In the genomic region with DNA sequence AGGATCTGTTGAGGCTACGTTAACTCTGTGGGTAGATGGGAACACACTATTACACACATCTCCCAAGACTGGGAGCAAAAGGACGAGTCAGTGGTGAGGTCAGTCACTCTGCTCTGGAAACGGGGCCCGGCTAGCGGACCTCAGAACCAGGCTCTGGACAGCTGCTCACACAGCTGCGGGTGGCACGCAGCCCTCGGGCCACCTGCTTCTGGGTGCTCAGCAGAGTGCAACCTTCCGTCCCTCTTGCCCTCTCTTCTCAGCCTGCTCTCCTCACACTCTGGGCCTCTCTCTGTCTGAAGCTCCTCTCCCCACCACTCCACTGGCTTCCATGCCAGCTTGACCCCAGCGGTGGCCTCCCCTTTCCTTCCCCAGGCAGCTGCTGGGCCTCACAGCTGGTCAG, we compare ENCODE assay signal across 15 mouse cellular contexts. TPM values are rescaled to one million over a fixed set of nuclear protein-coding genes. Genes with fewer than 3 reads are reported as not detected.
DNase-seq lines count a peak whose midpoint lies in the region; ATAC-seq and TF ChIP-seq lines count a peak whose summit lies in the region.
"Had no signal": no experiment of that assay in that cellular context is flagged by ENCODE, and none has a peak within 500 bp of the region (broad histone marks: within the 10 kb centered on the region; RNA-seq: fewer than 3 reads in every experiment).

No protein-coding gene starts in this region.

- H3K36me3 ChIP-seq in heart, adult 2 months (ENCODE audit: control insufficient read depth, insufficient read depth, low read length): no peaks in the 10 kb centered on the region
- H3K36me3 ChIP-seq in heart, embryonic 12.5 days: peaks cover 40% of the 10 kb centered on the region
- peaks cover 15% of the 10 kb centered on the region for H3K36me3 ChIP-seq in kidney, postnatal 0 days (ENCODE audit: insufficient read depth, low read length)
- H3K36me3 ChIP-seq in kidney, adult 2 months (ENCODE audit: control insufficient read depth, insufficient read depth, low read length): no peaks in the 10 kb centered on the region
- peaks cover 17% of the 10 kb centered on the region for H3K36me3 ChIP-seq in C2C12 (ENCODE audit: control insufficient read depth, insufficient read depth)

- no peak overlapping the region for H3K4me3 ChIP-seq in heart, adult 2 months
- no peak overlapping the region for H3K4me3 ChIP-seq in heart, embryonic 12.5 days
- no peak overlapping the region for H3K4me3 ChIP-seq in kidney, postnatal 0 days (replicated peaks; ENCODE audit: low read depth, low read length)
- no peak overlapping the region for H3K4me3 ChIP-seq in kidney, adult 2 months (ENCODE audit: insufficient read depth, low read depth, low read length)
- H3K4me3 ChIP-seq in C2C12 (ENCODE audit: insufficient read depth, poor library complexity, severe bottlenecking): no peak overlapping the region
- H3K4me3 ChIP-seq: embryonic facial prominence, embryonic 15.5 days; megakaryocyte, embryonic 14.5 days; neural tube, embryonic 12.5 days had no signal

- peaks cover 2% of the 10 kb centered on the region; the same call in 1 of the 2 replicates for H3K79me2 ChIP-seq in heart, adult 2 months (replicated peaks; ENCODE audit: control insufficient read depth, insufficient read depth, low read length)
- H3K79me2 ChIP-seq in C2C12 (ENCODE audit: control insufficient read depth, insufficient read depth): peaks cover 20% of the 10 kb centered on the region

- H3K9ac ChIP-seq in heart, adult 2 months (ENCODE audit: low read depth, low read length): no peak overlapping the region
- no peak overlapping the region for H3K9ac ChIP-seq in heart, embryonic 12.5 days
- H3K9ac ChIP-seq in kidney, postnatal 0 days (ENCODE audit: low read depth, low read length): no peak overlapping the region
- H3K9ac ChIP-seq: embryonic facial prominence, embryonic 15.5 days; lung, embryonic 14.5 days; neural tube, embryonic 12.5 days had no signal

- DNase-seq in heart, adult 2 months: peak; percentile 32 to 50
- DNase-seq in kidney, postnatal 0 days (ENCODE audit: low spot score): peak; percentile 56
- no peak for DNase-seq in kidney, adult 2 months
- peak; percentile 42 for DNase-seq in brain, adult 2 months (ENCODE audit: low read depth, low spot score)
- DNase-seq: adrenal gland, postnatal 25 days; kidney, postnatal 10 days; liver; lung, embryonic 14.5 days; right cerebral cortex, adult 18-20 months had no signal

- H3K79me3 ChIP-seq in C2C12 (ENCODE audit: low read depth): no peaks in the 10 kb centered on the region

- intact Hi-C loops in heart, adult 2 months (cut with DNase I): loop anchor here (5.0 kb wide), 2 partner anchors 34 to 49 kb away; a partner anchor contains a TSS

- no peak overlapping the region for H3ac ChIP-seq in C2C12 (ENCODE audit: control insufficient read depth, insufficient read length, low read depth)

- H3K9me3 ChIP-seq in heart, embryonic 12.5 days (replicated peaks): no peaks in the 10 kb centered on the region
- no peaks in the 10 kb centered on the region for H3K9me3 ChIP-seq in kidney, postnatal 0 days (replicated peaks; ENCODE audit: low read length)
- H3K9me3 ChIP-seq: embryonic facial prominence, embryonic 15.5 days; megakaryocyte, embryonic 14.5 days; neural tube, embryonic 12.5 days had no signal

- peaks cover 7% of the 10 kb centered on the region for H3K4me1 ChIP-seq in heart, adult 2 months (ENCODE audit: control insufficient read depth, insufficient read depth, low read length)
- peaks cover 27% of the 10 kb centered on the region for H3K4me1 ChIP-seq in heart, embryonic 12.5 days (replicated peaks)
- peaks cover 18% of the 10 kb centered on the region; the same call in 1 of the 2 replicates for H3K4me1 ChIP-seq in kidney, postnatal 0 days (replicated peaks; ENCODE audit: insufficient read depth, low read length)
- 0 out of 2 replicates have a peak, but pooled peaks cover 5% of the 10 kb centered on the region for H3K4me1 ChIP-seq in kidney, adult 2 months (ENCODE audit: control insufficient read depth, insufficient read depth, low read length)

- TF ChIP-seq POLR2A in heart, adult 2 months (IDR thresholded peaks at IDR 0.05; ENCODE audit: insufficient read depth, low read depth, low read length): no peak
- TF ChIP-seq POLR2A in kidney, adult 2 months (IDR thresholded peaks at IDR 0.05; ENCODE audit: low read depth, low read length): no peak

- WGBS in heart, adult 2 months: 75% methylated on average over 10 of the region's 10 CpGs
- 82% methylated on average over 10 of the region's 10 CpGs for WGBS in heart, embryonic 12.5 days
- 51% methylated on average over 10 of the region's 10 CpGs for WGBS in kidney, postnatal 0 days
- WGBS in kidney, adult 2 months: 68% methylated on average over 10 of the region's 10 CpGs

- H3K27me3 ChIP-seq in heart, adult 2 months (ENCODE audit: control insufficient read depth, insufficient read depth, low read length): no peaks in the 10 kb centered on the region
- H3K27me3 ChIP-seq in heart, embryonic 12.5 days (replicated peaks): no peaks in the 10 kb centered on the region
- no peaks in the 10 kb centered on the region for H3K27me3 ChIP-seq in kidney, postnatal 0 days (ENCODE audit: insufficient read depth, low read length)
- no peaks in the 10 kb centered on the region for H3K27me3 ChIP-seq in kidney, adult 2 months (replicated peaks; ENCODE audit: control insufficient read depth, insufficient read depth, low read length)
- no peaks in the 10 kb centered on the region for H3K27me3 ChIP-seq in C2C12 (ENCODE audit: control insufficient read depth, insufficient read depth, insufficient read length)
- H3K27me3 ChIP-seq: embryonic facial prominence, embryonic 15.5 days; megakaryocyte, embryonic 14.5 days; neural tube, embryonic 12.5 days had no signal

- H3K27ac ChIP-seq in heart, adult 2 months: no peak overlapping the region
- no peak overlapping the region for H3K27ac ChIP-seq in heart, embryonic 12.5 days (ENCODE audit: poor library complexity, severe bottlenecking)
- H3K27ac ChIP-seq in kidney, postnatal 0 days: 0 out of 2 replicates have a peak overlapping the region, but pooled peaks have one; percentile 26
- no peak overlapping the region for H3K27ac ChIP-seq in kidney, adult 2 months (ENCODE audit: insufficient read depth, low read depth, low read length)
- H3K27ac ChIP-seq: embryonic facial prominence, embryonic 15.5 days; neural tube, embryonic 12.5 days had no signal

- no peak for TF ChIP-seq CTCF in heart, adult 2 months (IDR thresholded peaks at IDR 0.05)
- no peak for TF ChIP-seq CTCF in kidney, postnatal 0 days (IDR thresholded peaks at IDR 0.05; ENCODE audit: low read depth)
- no peak for TF ChIP-seq CTCF in kidney, adult 2 months (conservative IDR thresholded peaks at IDR 0.05; ENCODE audit: insufficient read depth, insufficient read length, low read depth, low read length)
- TF ChIP-seq CTCF in C2C12 (IDR thresholded peaks at IDR 0.05; ENCODE audit: control insufficient read depth, insufficient read depth, insufficient read length): no peak

- no peak for TF ChIP-seq EP300 in heart, adult 2 months (IDR thresholded peaks at IDR 0.05; ENCODE audit: insufficient read depth, low read depth, low read length)

- H3K4me2 ChIP-seq in heart, embryonic 12.5 days: no peak overlapping the region
- no peak overlapping the region for H3K4me2 ChIP-seq in kidney, postnatal 0 days (ENCODE audit: low read length)
- H3K4me2 ChIP-seq: embryonic facial prominence, embryonic 15.5 days; lung, embryonic 14.5 days; neural tube, embryonic 12.5 days had no signal

- ATAC-seq in heart, embryonic 12.5 days (ENCODE audit: insufficient number of reproducible peaks, low FRiP score): no peak
- ATAC-seq in kidney, postnatal 0 days (replicated peaks; ENCODE audit: low FRiP score, low read depth): peak; percentile 15; the same call in 1 of the 2 replicates
- ATAC-seq in erythroid progenitor cell, adult 5-6 weeks (replicated peaks; ENCODE audit: low FRiP score, poor library complexity, severe bottlenecking): no peak

TF ChIP-seq in C2C12, 6 proteins besides CTCF, POLR2A, EP300 and RAD21:
- TF ChIP-seq MYOG (IDR thresholded peaks at IDR 0.05; ENCODE audit: control insufficient read depth, extremely low read depth, insufficient read length) (no peak), MAX (IDR thresholded peaks at IDR 0.05) (no peak), USF1 (IDR thresholded peaks at IDR 0.05; ENCODE audit: low read depth) (no peak), CEBPB (IDR thresholded peaks at IDR 0.05; ENCODE audit: low read depth) (no peak), FOSL1 (IDR thresholded peaks at IDR 0.05; ENCODE audit: insufficient read depth, low read length, poor library complexity, severe bottlenecking) (no peak), MYOD1 (IDR thresholded peaks at IDR 0.05; ENCODE audit: control insufficient read depth, insufficient read length, low read depth) (peak; percentile 68)

RNA-seq across cellular contexts. Expression of a gene that starts 50.1 kb away (rescaled TPM):
- 10 to 100 TPM; 43.7 to 51.3 TPM for total RNA-seq in heart, adult 2 months (2021)
- polyA plus RNA-seq in heart, adult 2 months (2012; rRNA removed): 12.2 and 17.2 TPM in 2 replicates
- 42.9 and 47.4 TPM in 2 replicates for polyA plus RNA-seq in heart, embryonic 12.5 days (2016; fragmentation: Nextera tagmentation; extraction: Ambion mirVana)
- 52.5 and 58.7 TPM in 2 replicates for polyA plus RNA-seq in kidney, postnatal 0 days (2015; fragmentation: Nextera tagmentation; extraction: Ambion mirVana)
- 17.6 and 26.2 TPM in 2 replicates for polyA plus RNA-seq in kidney, adult 2 months (2012; rRNA removed)
- 20.9 TPM for polyA plus RNA-seq in C2C12 (2012; fragmentation: generic; extraction: Trizol)
- total RNA-seq in erythroid progenitor cell, adult 5-6 weeks (2015; ENCODE audit: low replicate concordance): 8.0 and 10.5 TPM in 2 replicates
- total RNA-seq in erythroid progenitor cell, adult 5-6 weeks (2017; ENCODE audit: low replicate concordance): 7.4 and 10.4 TPM in 2 replicates
